Mouse (Mus musculus) myocyte (in vitro differentiated cells): ENCODE measurements around the gene Gm43638. TPM values are rescaled to one million over a fixed set of nuclear protein-coding genes. Genes with fewer than 3 reads are reported as not detected.
"Not testable (repeated sequence)": the region's sequence is repeated elsewhere in the genome, so short reads cannot be mapped to it uniquely, and the experiment has no call there.

Experiments used
- H3K27me3 ChIP-seq: one replicate; pipeline ENCODE4 v1.6.1; 2011; ENCODE audit not compliant: control insufficient read depth, insufficient read depth, insufficient read length
- H3K36me3 ChIP-seq: one replicate; pipeline ENCODE4 v1.6.1; 2011; ENCODE audit not compliant: control insufficient read depth, insufficient read depth
- H3K4me2 ChIP-seq: one replicate; pipeline ENCODE4 v1.6.1; 2011; ENCODE audit warnings: low read depth, control low read depth
- H3K4me3 ChIP-seq: one replicate; pipeline ENCODE4 v1.5.1; 2011; ENCODE audit warnings: mild to moderate bottlenecking, control low read depth, moderate library complexity
- H3K79me2 ChIP-seq: one replicate; pipeline ENCODE4 v1.6.1; 2011; ENCODE audit not compliant: control insufficient read depth, insufficient read depth
- H3ac ChIP-seq: one replicate; pipeline ENCODE4 v1.6.1; 2011; ENCODE audit not compliant: control insufficient read depth, insufficient read length
- CEBPB ChIP-seq: IDR thresholded peaks from 2 replicates; pipeline ENCODE4 v1.6.1; 2011; ENCODE audit warnings: mild to moderate bottlenecking, moderate library complexity; ENCODE audit not compliant: poor library complexity, insufficient read depth, severe bottlenecking
- E2F4 ChIP-seq: IDR thresholded peaks from one replicate; pipeline ENCODE4 v1.6.1; 2011; ENCODE audit warnings: mild to moderate bottlenecking, control low read depth, moderate library complexity; ENCODE audit not compliant: insufficient read depth
- MAX ChIP-seq: IDR thresholded peaks from one replicate; pipeline ENCODE4 v1.6.1; 2011; ENCODE audit warnings: low read depth, mild to moderate bottlenecking, control low read depth
- MYOD1 ChIP-seq, 3 experiments: IDR thresholded peaks; one replicate each; pipeline ENCODE4 v1.6.1; 2011; ENCODE audit warnings: control low read depth in 2 of 3, low read depth in 2 of 3, mild to moderate bottlenecking in 2 of 3, moderate library complexity in 1 of 3; ENCODE audit not compliant: insufficient read length in 2 of 3, control insufficient read depth in 1 of 3
- MYOG ChIP-seq, 3 experiments: IDR thresholded peaks; one replicate each; pipeline ENCODE4 v1.6.1; 2011; ENCODE audit warnings: control low read depth in 2 of 3, low read depth in 2 of 3, mild to moderate bottlenecking in 2 of 3; ENCODE audit not compliant: insufficient read length in 2 of 3, control insufficient read depth in 1 of 3, insufficient read depth in 1 of 3
- POLR2A ChIP-seq: IDR thresholded peaks from one replicate; pipeline ENCODE4 v1.6.1; 2011; ENCODE audit warnings: low read depth, mild to moderate bottlenecking, control low read depth, moderate library complexity; ENCODE audit not compliant: insufficient read length
- POLR2AphosphoS2 ChIP-seq: IDR thresholded peaks from one replicate; pipeline ENCODE4 v1.6.1; 2011; ENCODE audit warnings: low read depth, control low read depth; ENCODE audit not compliant: insufficient read length
- REST ChIP-seq: IDR thresholded peaks from one replicate; pipeline ENCODE4 v1.6.1; 2011; ENCODE audit warnings: mild to moderate bottlenecking, control low read depth, moderate library complexity; ENCODE audit not compliant: insufficient read depth, insufficient read length
- SRF ChIP-seq: IDR thresholded peaks from one replicate; pipeline ENCODE4 v1.6.1; 2011; ENCODE audit warnings: low read depth; ENCODE audit not compliant: control insufficient read depth, insufficient read length
- TCF12 ChIP-seq: IDR thresholded peaks from one replicate; pipeline ENCODE4 v1.6.1; 2011; ENCODE audit warnings: mild to moderate bottlenecking, control low read depth; ENCODE audit not compliant: poor library complexity, insufficient read depth, severe bottlenecking
- TCF3 ChIP-seq: IDR thresholded peaks from one replicate; pipeline ENCODE4 v1.6.1; 2011; ENCODE audit warnings: low read depth, control low read depth; ENCODE audit not compliant: insufficient read length
- USF1 ChIP-seq: IDR thresholded peaks from one replicate; pipeline ENCODE4 v1.6.1; 2011; ENCODE audit warnings: low read depth, mild to moderate bottlenecking, control low read depth, moderate library complexity
- polyA plus RNA-seq: library from polyadenylated mRNA; unstranded; fragments of >200 nt; fragmentation: generic; extraction: Trizol; gene quantifications from one replicate; pipeline ENCODE4 v1.2.1, GENCODE M21; 2012; ENCODE audit warnings: missing spikeins

Gene Gm43638
- polyA plus RNA-seq, 1 experiment: not detected

DNA sequence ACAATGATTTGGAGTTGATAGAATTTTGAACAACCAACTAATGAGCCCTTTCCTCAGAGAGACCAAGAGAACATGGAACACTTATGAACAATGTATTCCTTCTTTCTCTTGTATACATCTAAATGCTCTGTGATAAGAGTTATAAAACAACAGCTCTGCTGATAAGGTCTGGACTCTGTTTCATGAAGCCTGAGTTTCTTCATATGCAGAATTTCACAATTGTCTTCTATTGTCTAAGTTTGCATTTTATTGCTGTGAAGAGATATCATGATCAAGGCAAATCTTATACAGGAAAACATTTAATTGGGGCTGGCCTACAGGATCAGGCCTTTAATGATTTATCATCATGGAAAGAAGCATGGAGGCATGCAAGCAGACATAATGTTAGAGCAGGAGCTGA lies 28.9 kb downstream of the Gm43638 start:
- H3K4me3 ChIP-seq: no peak overlapping the region
- no peak overlapping the region for H3ac ChIP-seq
- TF ChIP-seq REST: no peak
- H3K27me3 ChIP-seq: no peaks in the 10 kb centered on the region
- H3K4me2 ChIP-seq: no peak overlapping the region
- H3K36me3 ChIP-seq: no peaks in the 10 kb centered on the region
- H3K79me2 ChIP-seq: no peaks in the 10 kb centered on the region

DNA sequence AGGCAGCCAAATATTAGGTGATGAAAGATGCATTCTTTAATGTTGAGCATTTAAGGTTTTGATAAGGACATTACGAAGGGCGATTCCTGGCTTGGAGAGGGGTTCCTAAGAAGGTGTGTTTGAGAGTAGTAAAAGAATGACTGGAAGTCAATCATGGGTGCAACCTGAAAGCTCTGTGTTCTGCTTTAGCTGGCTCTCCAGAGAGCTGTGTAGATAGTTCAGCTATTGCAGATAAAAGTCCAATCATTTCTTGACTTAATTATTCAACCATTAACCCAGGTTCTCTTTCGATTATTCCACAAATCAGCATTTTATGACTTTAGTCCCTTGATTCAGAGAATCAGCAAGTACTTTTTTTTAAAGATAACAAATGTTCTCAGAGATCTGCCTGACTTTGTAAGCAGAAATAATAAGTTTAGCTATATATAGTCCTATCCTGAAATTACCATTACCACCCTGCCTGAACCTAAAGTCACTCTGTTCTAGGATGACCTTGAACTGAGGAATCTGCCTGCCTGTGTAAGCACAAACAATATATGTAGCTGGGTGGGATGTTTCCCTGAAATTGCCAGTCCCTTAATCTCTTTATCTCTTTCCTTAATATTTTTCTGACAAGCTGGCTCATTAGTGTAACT lies 30.3 kb downstream of the Gm43638 start:
- no peak overlapping the region for H3ac ChIP-seq
- no peak overlapping the region for H3K4me2 ChIP-seq
- H3K79me2 ChIP-seq: no peaks in the 10 kb centered on the region
- TF ChIP-seq E2F4 (no peak), REST (no peak), USF1 (no peak), MAX (no peak), POLR2AphosphoS2 (no peak), POLR2A (no peak), TCF12 (no peak), TCF3 (no peak), SRF (no peak), CEBPB (no peak), MYOG (IDR thresholded peaks at IDR 0.05; ENCODE audit: control insufficient read depth in 1 of 3, insufficient read depth in 1 of 3, insufficient read length in 2 of 3, low read depth in 2 of 3) (no peak)
- H3K27me3 ChIP-seq: no peaks in the 10 kb centered on the region
- H3K4me3 ChIP-seq: no peak overlapping the region
- no peaks in the 10 kb centered on the region for H3K36me3 ChIP-seq

DNA sequence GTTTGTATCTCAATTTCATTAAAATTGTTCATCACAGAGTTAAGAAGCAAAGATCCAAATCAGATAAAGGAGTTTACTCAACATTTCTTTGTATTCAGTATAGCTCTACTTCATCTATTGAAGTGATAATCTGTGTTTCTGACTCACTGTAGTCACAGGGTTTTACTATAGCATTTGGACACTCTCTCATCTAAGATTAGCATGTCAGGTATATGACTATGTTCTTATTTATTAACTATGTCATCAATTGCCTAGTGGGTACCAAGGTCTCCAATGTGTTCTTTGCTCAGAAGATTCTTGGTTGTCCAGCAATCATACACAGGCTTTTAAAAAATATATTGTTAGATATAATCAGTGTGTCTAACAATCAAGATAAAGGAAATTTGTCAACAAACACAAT lies 31.1 kb downstream of the Gm43638 start:
- Histone ChIP-seq H3K36me3 (no peaks in the 10 kb centered on the region), H3ac (no peak overlapping the region), H3K4me3 (no peak overlapping the region), H3K79me2 (no peaks in the 10 kb centered on the region), H3K27me3 (no peaks in the 10 kb centered on the region), H3K4me2 (no peak overlapping the region)
- TF ChIP-seq POLR2A (no peak), TCF3 (no peak), MYOG (IDR thresholded peaks at IDR 0.05; ENCODE audit: control insufficient read depth in 1 of 3, insufficient read depth in 1 of 3, insufficient read length in 2 of 3, low read depth in 2 of 3) (no peak), MAX (no peak), CEBPB (no peak), MYOD1 (IDR thresholded peaks at IDR 0.05; ENCODE audit: control insufficient read depth in 1 of 3, insufficient read length in 2 of 3, low read depth in 2 of 3) (no peak), POLR2AphosphoS2 (no peak), E2F4 (no peak), USF1 (no peak), TCF12 (no peak), SRF (no peak), REST (no peak)

DNA sequence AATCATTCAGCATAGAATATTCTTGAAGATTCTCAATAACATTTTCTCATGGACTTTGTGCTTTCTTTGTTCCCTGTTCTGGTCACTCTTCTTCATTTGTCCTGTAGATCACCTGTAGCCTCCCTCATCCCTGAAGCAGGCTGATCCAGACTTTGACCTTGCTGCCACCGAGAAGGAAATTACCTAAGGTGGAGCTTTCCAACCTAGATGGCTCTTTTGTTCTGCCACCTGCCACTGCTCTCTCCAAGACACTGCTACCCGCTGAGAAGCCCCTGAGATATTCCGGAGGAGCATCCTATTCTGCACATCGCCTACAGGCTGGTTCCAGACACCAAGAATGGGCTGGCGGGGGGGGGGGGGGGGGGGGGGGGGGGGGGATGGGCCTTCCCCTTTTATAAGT lies 34.1 kb downstream of the Gm43638 start:
- not testable (repeated sequence) for H3K36me3 ChIP-seq, H3K4me2 ChIP-seq, H3K4me3 ChIP-seq, H3K79me2 ChIP-seq, H3ac ChIP-seq, H3K27me3 ChIP-seq

DNA sequence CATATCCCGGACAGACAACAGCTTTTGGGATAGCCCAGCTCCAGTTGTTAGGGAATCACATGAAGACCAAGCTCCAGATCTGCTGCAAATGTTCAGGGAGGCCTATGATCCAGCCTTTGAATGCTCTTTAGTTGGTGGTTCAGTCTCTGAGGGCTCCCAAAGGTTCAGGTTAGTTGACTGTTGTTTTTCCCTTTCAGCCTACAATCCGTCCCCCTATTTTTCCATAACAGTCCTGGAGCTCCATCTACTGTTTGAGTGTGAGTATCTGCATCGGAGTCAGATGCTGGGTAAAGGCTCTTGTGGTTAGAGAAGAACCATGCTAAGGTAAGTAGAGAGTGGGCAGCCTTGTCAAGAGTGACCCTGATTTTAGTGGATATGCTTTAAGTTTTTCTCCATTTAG lies 50.3 kb downstream of the Gm43638 start:
- Histone ChIP-seq H3ac (no peak overlapping the region), H3K36me3 (no peaks in the 10 kb centered on the region), H3K4me3 (no peak overlapping the region), H3K79me2 (no peaks in the 10 kb centered on the region), H3K4me2 (no peak overlapping the region), H3K27me3 (no peaks in the 10 kb centered on the region)
- TF ChIP-seq SRF (no peak), MYOG (IDR thresholded peaks at IDR 0.05; ENCODE audit: control insufficient read depth in 1 of 3, insufficient read depth in 1 of 3, insufficient read length in 2 of 3, low read depth in 2 of 3) (no peak), TCF12 (no peak), MAX (no peak), POLR2A (no peak), TCF3 (no peak), USF1 (no peak), E2F4 (no peak), POLR2AphosphoS2 (no peak), REST (no peak), CEBPB (no peak), MYOD1 (IDR thresholded peaks at IDR 0.05; ENCODE audit: control insufficient read depth in 1 of 3, insufficient read length in 2 of 3, low read depth in 2 of 3) (no peak)
